Mouse (Mus musculus): ENCODE measurements around the gene Cyp17a1. TPM values are rescaled to one million over a fixed set of nuclear protein-coding genes. Genes with fewer than 3 reads are reported as not detected.
A peak's percentile ranks its signal among the peaks of the same experiment; 100 is the strongest.

Cyp17a1 gene
- polyA plus RNA-seq, 1 experiment = 0.14 TPM

- Histone ChIP-seq H3K27ac (ENCODE audit: insufficient read depth, low read length) (no peak overlapping the region), H3K4me1 (ENCODE audit: control insufficient read depth, insufficient read depth, insufficient read length) (no peaks in the 10 kb centered on the region), H3K27me3 (ENCODE audit: control insufficient read depth, insufficient read depth, low read length) (no peaks in the 10 kb centered on the region), H3K4me3 (ENCODE audit: extremely low read depth, insufficient read depth, insufficient read length) (no peak overlapping the region), H3K36me3 (ENCODE audit: control insufficient read depth, insufficient read depth, low read length) (no peaks in the 10 kb centered on the region)
- WGBS = 74% methylated on average over 8 of the region's 8 CpGs
- no peak for DNase-seq (ENCODE audit: low read depth in 1 of 2, low spot score in 2 of 2)
- TF ChIP-seq POLR2A (IDR thresholded peaks at IDR 0.05; ENCODE audit: low read depth, low read length) (no peak), CTCF (IDR thresholded peaks at IDR 0.05; ENCODE audit: extremely low read depth, insufficient read depth, insufficient read length, insufficient replicate concordance) (no peak)
Measured at GRCm38 (mm10) chr19:46662214-46662613, 10.8 kb downstream of the Cyp17a1 start.

- Histone ChIP-seq H3K36me3 (ENCODE audit: control insufficient read depth, insufficient read depth, low read length) (peaks cover 3% of the 10 kb centered on the region), H3K4me1 (ENCODE audit: control insufficient read depth, insufficient read depth, insufficient read length) (no peaks in the 10 kb centered on the region), H3K27ac (ENCODE audit: insufficient read depth, low read length) (no peak overlapping the region), H3K27me3 (ENCODE audit: control insufficient read depth, insufficient read depth, low read length) (no peaks in the 10 kb centered on the region), H3K4me3 (ENCODE audit: extremely low read depth, insufficient read depth, insufficient read length) (no peak overlapping the region)
- no peak for DNase-seq (ENCODE audit: low read depth in 1 of 2, low spot score in 2 of 2)
- TF ChIP-seq POLR2A (IDR thresholded peaks at IDR 0.05; ENCODE audit: low read depth, low read length) (no peak), CTCF (IDR thresholded peaks at IDR 0.05; ENCODE audit: extremely low read depth, insufficient read depth, insufficient read length, insufficient replicate concordance) (no peak)
- 64% methylated on average over 4 of the region's 4 CpGs for WGBS
Measured at GRCm38 (mm10) chr19:46661511-46661910, 11.5 kb downstream of the Cyp17a1 start.

- H3K4me3 ChIP-seq (ENCODE audit: extremely low read depth, insufficient read depth, insufficient read length) = no peak overlapping the region
- peaks cover 27% of the 10 kb centered on the region for H3K36me3 ChIP-seq (ENCODE audit: control insufficient read depth, insufficient read depth, low read length)
- WGBS = 89% methylated on average over 9 of the region's 9 CpGs
- no peak for TF ChIP-seq POLR2A (IDR thresholded peaks at IDR 0.05; ENCODE audit: low read depth, low read length)
- TF ChIP-seq CTCF (IDR thresholded peaks at IDR 0.05; ENCODE audit: extremely low read depth, insufficient read depth, insufficient read length, insufficient replicate concordance) = no peak
- no peak overlapping the region for H3K27ac ChIP-seq (ENCODE audit: insufficient read depth, low read length)
- H3K27me3 ChIP-seq (ENCODE audit: control insufficient read depth, insufficient read depth, low read length) = no peaks in the 10 kb centered on the region
- peaks cover 2% of the 10 kb centered on the region; the same call in 1 of the 2 replicates for H3K4me1 ChIP-seq (ENCODE audit: control insufficient read depth, insufficient read depth, insufficient read length)
- no peak for DNase-seq (ENCODE audit: low read depth in 1 of 2, low spot score in 2 of 2)
Measured at GRCm38 (mm10) chr19:46658851-46659250, 14.1 kb downstream of the Cyp17a1 start.

GRCm38 (mm10) chr19:46658348-46658747 is 14.6 kb downstream of the Cyp17a1 start:
- TF ChIP-seq POLR2A (IDR thresholded peaks at IDR 0.05; ENCODE audit: low read depth, low read length) (no peak), CTCF (IDR thresholded peaks at IDR 0.05; ENCODE audit: extremely low read depth, insufficient read depth, insufficient read length, insufficient replicate concordance) (no peak)
- Histone ChIP-seq H3K27me3 (ENCODE audit: control insufficient read depth, insufficient read depth, low read length) (no peaks in the 10 kb centered on the region), H3K4me3 (ENCODE audit: extremely low read depth, insufficient read depth, insufficient read length) (no peak overlapping the region), H3K27ac (ENCODE audit: insufficient read depth, low read length) (no peak overlapping the region), H3K4me1 (ENCODE audit: control insufficient read depth, insufficient read depth, insufficient read length) (peaks cover 2% of the 10 kb centered on the region), H3K36me3 (ENCODE audit: control insufficient read depth, insufficient read depth, low read length) (peaks cover 30% of the 10 kb centered on the region)
- 92% methylated on average over 7 of the region's 7 CpGs for WGBS
- no peak for DNase-seq (ENCODE audit: low read depth in 1 of 2, low spot score in 2 of 2)

GRCm38 (mm10) chr19:46657339-46658020 is 15.5 kb downstream of the Cyp17a1 start:
- peak; percentile 12; the same call in 1 of the 2 replicates for TF ChIP-seq CTCF (IDR thresholded peaks at IDR 0.05; ENCODE audit: extremely low read depth, insufficient read depth, insufficient read length, insufficient replicate concordance)
- no peak for TF ChIP-seq POLR2A (IDR thresholded peaks at IDR 0.05; ENCODE audit: low read depth, low read length)
- 87% methylated on average over 3 of the region's 3 CpGs for WGBS
- H3K27me3 ChIP-seq (ENCODE audit: control insufficient read depth, insufficient read depth, low read length) = no peaks in the 10 kb centered on the region
- DNase-seq (ENCODE audit: low read depth in 1 of 2, low spot score in 2 of 2) = no peak
- H3K4me3 ChIP-seq (ENCODE audit: extremely low read depth, insufficient read depth, insufficient read length) = no peak overlapping the region
- peaks cover 33% of the 10 kb centered on the region for H3K36me3 ChIP-seq (ENCODE audit: control insufficient read depth, insufficient read depth, low read length)
- H3K4me1 ChIP-seq (ENCODE audit: control insufficient read depth, insufficient read depth, insufficient read length) = peaks cover 2% of the 10 kb centered on the region
- H3K27ac ChIP-seq (ENCODE audit: insufficient read depth, low read length) = no peak overlapping the region

GRCm38 (mm10) chr19:46656151-46656840 is 16.7 kb downstream of the Cyp17a1 start:
- H3K36me3 ChIP-seq (ENCODE audit: control insufficient read depth, insufficient read depth, low read length) = peaks cover 36% of the 10 kb centered on the region
- TF ChIP-seq POLR2A (IDR thresholded peaks at IDR 0.05; ENCODE audit: low read depth, low read length) (no peak), CTCF (IDR thresholded peaks at IDR 0.05; ENCODE audit: extremely low read depth, insufficient read depth, insufficient read length, insufficient replicate concordance) (no peak)
- no peaks in the 10 kb centered on the region for H3K27me3 ChIP-seq (ENCODE audit: control insufficient read depth, insufficient read depth, low read length)
- 91% methylated on average over 21 of the region's 21 CpGs for WGBS
- H3K4me1 ChIP-seq (ENCODE audit: control insufficient read depth, insufficient read depth, insufficient read length) = peaks cover 2% of the 10 kb centered on the region
- H3K4me3 ChIP-seq (ENCODE audit: extremely low read depth, insufficient read depth, insufficient read length) = no peak overlapping the region
- no peak overlapping the region for H3K27ac ChIP-seq (ENCODE audit: insufficient read depth, low read length)
- no peak for DNase-seq (ENCODE audit: low read depth in 1 of 2, low spot score in 2 of 2)

GRCm38 (mm10) chr19:46655626-46656025 is 17.3 kb downstream of the Cyp17a1 start:
- WGBS = 89% methylated on average over 10 of the region's 10 CpGs
- Histone ChIP-seq H3K27ac (ENCODE audit: insufficient read depth, low read length) (no peak overlapping the region), H3K4me1 (ENCODE audit: control insufficient read depth, insufficient read depth, insufficient read length) (peaks cover 2% of the 10 kb centered on the region), H3K4me3 (ENCODE audit: extremely low read depth, insufficient read depth, insufficient read length) (no peak overlapping the region), H3K27me3 (ENCODE audit: control insufficient read depth, insufficient read depth, low read length) (no peaks in the 10 kb centered on the region), H3K36me3 (ENCODE audit: control insufficient read depth, insufficient read depth, low read length) (peaks cover 36% of the 10 kb centered on the region)
- TF ChIP-seq POLR2A (IDR thresholded peaks at IDR 0.05; ENCODE audit: low read depth, low read length) = no peak
- TF ChIP-seq CTCF (IDR thresholded peaks at IDR 0.05; ENCODE audit: extremely low read depth, insufficient read depth, insufficient read length, insufficient replicate concordance) = no peak
- no peak for DNase-seq (ENCODE audit: low read depth in 1 of 2, low spot score in 2 of 2)
